Mouse (Mus musculus) left cerebral cortex, postnatal 14 days (tissue): ENCODE data around the gene Vmn2r65. TPM values are rescaled to one million over a fixed set of nuclear protein-coding genes. Genes with fewer than 3 reads are reported as not detected.

ENCODE experiments used
- DNase-seq, 2 experiments: peaks; one replicate each; pipeline ENCODE4 v3.0.0; 2021 to 2022; ENCODE audit warnings: low spot score in 2 of 2, mixed read lengths in 1 of 2
- intact Hi-C: fragments of 180-260 bp; cut with DNase I; formaldehyde crosslinking; loops from one replicate; pipeline ENCODE4 v1.15.1; 2025
- long read RNA-seq, 2 experiments: library from polyadenylated mRNA; stranded (forward); transcript quantifications; one replicate each; pipeline ENCODE4 v2.0.0; 2021
- total RNA-seq, 2 experiments: library from RNA; stranded (reverse); gene quantifications; 2 replicates each; pipeline ENCODE4 v1.2.3; 2021

Gene Vmn2r65
- not detected for total RNA-seq
- long read RNA-seq, experiment 1 = 0 reads
- long read RNA-seq, experiment 2 = 0 reads

DNA sequence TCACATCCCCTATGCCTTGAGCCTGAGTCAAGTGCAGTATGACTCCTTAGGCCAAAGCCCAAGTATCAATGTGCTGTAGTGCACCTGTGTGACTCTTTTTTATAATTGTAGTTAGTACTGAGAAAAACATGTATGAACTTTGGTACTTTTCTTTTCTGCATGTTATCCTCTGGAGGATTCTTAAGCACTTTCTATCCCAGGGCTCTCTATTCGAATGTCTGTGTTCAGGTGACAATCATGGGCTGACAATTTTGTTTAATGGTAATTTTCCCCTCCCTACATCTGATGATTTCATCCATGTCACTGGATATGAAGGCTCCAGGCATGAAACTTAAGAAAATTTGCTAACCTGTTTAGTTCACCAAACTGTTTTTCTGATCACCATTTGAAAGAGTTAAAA, at the start of gene Vmn2r65:
TSS of gene Vmn2r65 (minus strand) at position 101 of the 400 bp plus-strand sequence.
- no peak for DNase-seq
- intact Hi-C loops = no loop called here

DNA sequence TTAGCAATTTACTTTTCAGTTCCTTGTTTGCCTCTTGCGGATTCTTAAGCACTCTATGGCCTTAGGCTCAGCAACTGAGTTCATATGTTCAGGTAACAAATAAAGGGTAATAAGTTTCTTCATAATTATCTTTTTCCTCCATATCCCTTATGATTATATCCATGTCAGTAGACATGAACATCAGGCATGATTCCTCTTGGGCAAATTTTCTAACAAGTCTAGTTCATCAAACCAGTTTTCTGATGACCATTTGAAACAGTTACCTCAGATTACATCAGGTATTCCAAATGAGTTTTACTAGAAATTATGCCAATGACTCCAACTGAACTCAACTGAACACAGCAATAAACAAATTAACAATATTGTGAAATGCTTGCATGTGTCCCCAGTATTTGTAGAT, 48.3 kb upstream of the Vmn2r65 start, which contains the start of gene Vmn2r66:
TSS of gene Vmn2r66 (minus strand) at position 101 of the 400 bp plus-strand sequence.
- intact Hi-C loops = no loop called here
- DNase-seq = no peak

DNA sequence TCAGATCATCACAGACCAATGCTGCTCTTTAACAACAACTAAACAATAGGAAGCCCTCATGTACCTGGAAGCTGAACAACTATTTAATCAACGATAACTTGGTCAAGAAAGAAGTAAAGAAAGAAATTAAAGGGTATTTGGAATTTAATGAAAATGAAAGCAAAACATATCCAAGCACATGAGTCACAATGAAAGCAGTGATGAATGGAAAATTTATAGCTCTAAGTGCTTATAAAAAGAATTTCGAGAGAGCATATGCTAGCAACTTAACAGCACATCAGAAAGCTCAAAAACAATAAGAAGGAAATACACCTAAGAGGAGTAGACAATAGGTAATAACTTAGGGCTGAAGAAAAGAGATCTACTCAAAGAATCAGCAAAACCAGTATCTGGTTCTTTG, 32.8 kb upstream of the Vmn2r65 start:
- no peak for DNase-seq
- intact Hi-C loops = no loop called here

Other genes with a start within 250 kb of the Vmn2r65 start
- gene Olfr291, start 110.6 kb downstream of the Vmn2r65 start, total RNA-seq = not detected
- not detected for gene Vmn2r66, start 48.2 kb upstream of the Vmn2r65 start, total RNA-seq
- gene Vmn2r67, start 191.9 kb upstream of the Vmn2r65 start, total RNA-seq = not detected